Mouse (Mus musculus): ENCODE results near the gene Susd2.

DNA sequence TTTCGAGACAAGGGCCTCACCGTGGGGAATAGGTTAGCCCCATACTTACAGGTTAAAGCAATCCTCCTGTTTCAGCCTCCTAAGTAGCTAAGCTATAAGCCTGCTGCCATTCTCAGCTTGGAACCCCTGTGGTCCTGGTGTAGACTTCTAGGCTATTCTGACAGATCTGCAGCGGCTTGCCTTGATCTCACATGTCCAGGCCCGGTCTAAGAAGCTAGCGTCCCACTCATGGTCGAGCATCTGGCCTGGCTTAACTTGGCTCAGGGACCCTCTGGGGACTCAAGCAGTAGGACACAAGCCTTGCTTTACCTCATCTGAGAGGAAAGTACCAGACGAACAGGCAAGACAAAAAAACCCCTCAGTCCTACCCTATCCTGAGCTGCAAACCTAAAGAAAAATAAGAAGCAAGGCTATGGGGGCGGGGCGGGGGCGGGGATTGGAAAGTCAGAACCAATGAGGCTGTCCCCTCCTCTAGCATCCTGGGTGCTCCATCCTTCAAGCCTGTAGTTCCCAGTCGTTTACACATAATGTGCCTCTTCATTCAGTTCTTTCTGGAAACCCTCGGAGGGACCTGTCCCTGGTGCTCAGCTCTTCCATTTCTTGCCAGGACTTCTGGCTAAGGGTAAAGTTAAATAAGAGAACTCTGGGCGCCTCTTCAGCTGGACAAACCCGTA is 8.7 kb downstream of the Susd2 start:
- TF ChIP-seq MAX (IDR thresholded peaks at IDR 0.05) (no peak), CTCF (IDR thresholded peaks at IDR 0.05; ENCODE audit: control insufficient read depth, insufficient read depth, insufficient read length) (no peak), CEBPB (IDR thresholded peaks at IDR 0.05; ENCODE audit: low read depth) (no peak), MYOD1 (IDR thresholded peaks at IDR 0.05; ENCODE audit: control insufficient read depth, insufficient read length, low read depth) (no peak), MYOG (IDR thresholded peaks at IDR 0.05; ENCODE audit: control insufficient read depth, extremely low read depth, insufficient read length) (no peak)
